Comparison of ENCODE assay signal across 13 mouse cellular contexts in genomic region chr8:12279482-12280192, GRCm38 (mm10). TPM values are rescaled to one million over a fixed set of nuclear protein-coding genes. Genes with fewer than 3 reads are reported as not detected.
DNase-seq lines count a peak whose midpoint lies in the region; ATAC-seq lines count a peak whose summit lies in the region.
"Had no signal": no experiment of that assay in that cellular context is flagged by ENCODE, and none has a peak within 500 bp of the region (broad histone marks: within the 10 kb centered on the region; RNA-seq: fewer than 3 reads in every experiment).

No protein-coding gene starts in this region.

- peaks cover 21% of the 10 kb centered on the region for H3K4me1 ChIP-seq in heart, embryonic 13.5 days
- H3K4me1 ChIP-seq in midbrain, embryonic 11.5 days (ENCODE audit: control insufficient read depth, insufficient read depth, low read length) = no peaks in the 10 kb centered on the region
- H3K4me1 ChIP-seq in midbrain, embryonic 13.5 days (replicated peaks) = peaks cover 14% of the 10 kb centered on the region; the same call in 1 of the 2 replicates
- H3K4me1 ChIP-seq in intestine, embryonic 15.5 days (replicated peaks) = peaks cover 7% of the 10 kb centered on the region; the same call in 1 of the 2 replicates

- no peaks in the 10 kb centered on the region for H3K36me3 ChIP-seq in heart, embryonic 13.5 days
- no peaks in the 10 kb centered on the region for H3K36me3 ChIP-seq in midbrain, embryonic 11.5 days (ENCODE audit: control insufficient read depth, insufficient read depth, low read length)
- no peaks in the 10 kb centered on the region for H3K36me3 ChIP-seq in midbrain, embryonic 13.5 days
- H3K36me3 ChIP-seq in intestine, embryonic 15.5 days = no peaks in the 10 kb centered on the region
- H3K36me3 ChIP-seq: embryonic facial prominence, embryonic 13.5 days had no signal

- H3K4me2 ChIP-seq in heart, embryonic 13.5 days = peak overlapping the region; percentile 39
- no peak overlapping the region for H3K4me2 ChIP-seq in midbrain, embryonic 11.5 days
- H3K4me2 ChIP-seq in midbrain, embryonic 13.5 days (replicated peaks) = no peak overlapping the region
- H3K4me2 ChIP-seq in intestine, embryonic 15.5 days (replicated peaks) = no peak overlapping the region
- H3K4me2 ChIP-seq: embryonic facial prominence, embryonic 13.5 days had no signal

- H3K27ac ChIP-seq in heart, embryonic 13.5 days (replicated peaks) = peak overlapping the region; percentile 41
- H3K27ac ChIP-seq in midbrain, embryonic 11.5 days (ENCODE audit: low read depth, low read length) = no peak overlapping the region
- no peak overlapping the region for H3K27ac ChIP-seq in midbrain, embryonic 13.5 days
- H3K27ac ChIP-seq in intestine, embryonic 15.5 days = 0 out of 2 replicates have a peak overlapping the region, but pooled peaks have one; percentile 44
- H3K27ac ChIP-seq: embryonic facial prominence, embryonic 13.5 days had no signal

- no peak overlapping the region for H3K9ac ChIP-seq in heart, embryonic 13.5 days
- H3K9ac ChIP-seq in midbrain, embryonic 11.5 days (ENCODE audit: low read length) = no peak overlapping the region
- H3K9ac ChIP-seq in midbrain, embryonic 13.5 days (replicated peaks) = no peak overlapping the region
- H3K9ac ChIP-seq in intestine, embryonic 15.5 days = no peak overlapping the region
- H3K9ac ChIP-seq: embryonic facial prominence, embryonic 13.5 days; liver, postnatal 0 days had no signal

- no peak for DNase-seq in heart, postnatal 25 days (ENCODE audit: low spot score)
- DNase-seq in midbrain, embryonic 11.5 days (ENCODE audit: low spot score, missing footprints) = peak; percentile 54
- DNase-seq in left cerebral cortex, adult 8-10 months (ENCODE audit: low spot score in 2 of 2) = no peak
- DNase-seq: cerebellum, adult 8-10 months; gastrocnemius, postnatal 14 days; kidney, adult 9 months; liver, postnatal 0 days had no signal

- H3K4me3 ChIP-seq in heart, embryonic 13.5 days = no peak overlapping the region
- no peak overlapping the region for H3K4me3 ChIP-seq in midbrain, embryonic 11.5 days (ENCODE audit: low read depth, low read length)
- H3K4me3 ChIP-seq in midbrain, embryonic 13.5 days (replicated peaks) = no peak overlapping the region
- no peak overlapping the region for H3K4me3 ChIP-seq in intestine, embryonic 15.5 days (replicated peaks)
- H3K4me3 ChIP-seq: embryonic facial prominence, embryonic 13.5 days had no signal

- no peaks in the 10 kb centered on the region for H3K9me3 ChIP-seq in heart, embryonic 13.5 days
- no peaks in the 10 kb centered on the region for H3K9me3 ChIP-seq in midbrain, embryonic 11.5 days (ENCODE audit: control insufficient read depth, low read length)
- H3K9me3 ChIP-seq in midbrain, embryonic 13.5 days = no peaks in the 10 kb centered on the region
- H3K9me3 ChIP-seq in intestine, embryonic 15.5 days = no peaks in the 10 kb centered on the region
- H3K9me3 ChIP-seq: embryonic facial prominence, embryonic 13.5 days had no signal

- intact Hi-C loops in heart, postnatal 25 days (cut with DNase I) = no loop called here

- no peak for ATAC-seq in heart, embryonic 13.5 days (ENCODE audit: extremely low read depth, insufficient number of reproducible peaks, low FRiP score, low TSS enrichment)
- ATAC-seq in midbrain, embryonic 11.5 days (ENCODE audit: low FRiP score) = no peak
- ATAC-seq in midbrain, embryonic 13.5 days = no peak
- no peak for ATAC-seq in intestine, embryonic 15.5 days
- no peak for ATAC-seq in activated CD4-positive, CD25-positive, alpha-beta regulatory T cell, adult 4 months
- ATAC-seq: liver, postnatal 0 days had no signal

- H3K27me3 ChIP-seq in heart, embryonic 13.5 days (replicated peaks) = peaks cover 6% of the 10 kb centered on the region; the same call in 1 of the 2 replicates
- H3K27me3 ChIP-seq in midbrain, embryonic 11.5 days (ENCODE audit: control insufficient read depth, insufficient read depth, low read length) = no peaks in the 10 kb centered on the region
- peaks cover 43% of the 10 kb centered on the region for H3K27me3 ChIP-seq in midbrain, embryonic 13.5 days
- no peaks in the 10 kb centered on the region for H3K27me3 ChIP-seq in intestine, embryonic 15.5 days (replicated peaks)

- 43% methylated on average over 13 of the region's 13 CpGs for WGBS in heart, embryonic 13.5 days
- WGBS in midbrain, embryonic 11.5 days = 84% methylated on average over 13 of the region's 13 CpGs
- 85% methylated on average over 13 of the region's 13 CpGs for WGBS in midbrain, embryonic 13.5 days
- WGBS in intestine, embryonic 15.5 days = 40% methylated on average over 13 of the region's 13 CpGs

RNA-seq across cellular contexts. Expression of gene A230072I06Rik, which starts 1.0 kb away (rescaled TPM):
- polyA plus RNA-seq in heart, embryonic 13.5 days (2015; fragmentation: Nextera tagmentation; extraction: Ambion mirVana) = not detected in 2 replicates
- total RNA-seq in heart, postnatal 25 days (2021) = not detected
- polyA plus RNA-seq in midbrain, embryonic 11.5 days (2014; fragmentation: Nextera tagmentation; extraction: Ambion mirVana) = not detected in 2 replicates
- 0.13 TPM in 1 of 2 replicates, not detected in the other for polyA plus RNA-seq in midbrain, embryonic 13.5 days (2015; fragmentation: Nextera tagmentation; extraction: Ambion mirVana)
- not detected in 2 replicates for polyA plus RNA-seq in intestine, embryonic 15.5 days (2015; fragmentation: Nextera tagmentation; extraction: Ambion mirVana)
- not detected for polyA plus RNA-seq in activated CD4-positive, CD25-positive, alpha-beta regulatory T cell, adult 4 months (2017; shearing (Covaris generic))
- total RNA-seq in left cerebral cortex, adult 8-10 months (2022) = not detected
- total RNA-seq: adrenal gland, postnatal 36 days; gastrocnemius, postnatal 14 days had no signal
- polyA plus RNA-seq: embryonic facial prominence, embryonic 13.5 days; liver, postnatal 0 days had no signal

Comparison
In these comparisons a context has a peak if more than half of its experiments do, and no peak if none do; other contexts are left out.
1. H3K27ac ChIP-seq: peak in heart, embryonic 13.5 days (single experiment) and intestine, embryonic 15.5 days (single experiment); none in midbrain, embryonic 11.5 days (single experiment) and midbrain, embryonic 13.5 days (single experiment).